Mouse (Mus musculus): ENCODE measurements around the gene Shcbp1. TPM values are rescaled to one million over a fixed set of nuclear protein-coding genes. Genes with fewer than 3 reads are reported as not detected.

Shcbp1 gene
- polyA plus RNA-seq, 1 experiment from 2014 or later = 57.0 TPM

Other genes starting within 250 kb of the Shcbp1 start
- 16.1 and 16.8 TPM in 2 replicates for gene Zfp958, start 166.4 kb downstream of the Shcbp1 start, polyA plus RNA-seq (2015; fragmentation: Nextera tagmentation; extraction: Ambion mirVana)